Mouse (Mus musculus) embryonic fibroblast, embryonic 13.5 days (primary cell): ENCODE data around the gene Defb36.
A peak's percentile ranks its signal among the peaks of the same experiment; 100 is the strongest.

Source experiments
- CTCF ChIP-seq: IDR thresholded peaks from 2 replicates; pipeline ENCODE4 v1.5.1; 2011; ENCODE audit warnings: mild to moderate bottlenecking, control low read depth, low read length, moderate library complexity, borderline replicate concordance; ENCODE audit not compliant: insufficient read depth
- POLR2A ChIP-seq: IDR thresholded peaks from 2 replicates; pipeline ENCODE4 v1.6.1; 2011; ENCODE audit warnings: low read depth, mild to moderate bottlenecking, control low read depth, low read length, moderate library complexity

- 0 out of 2 replicates have a peak, but pooled peaks have one; percentile 9 for TF ChIP-seq CTCF
- TF ChIP-seq POLR2A, result no peak
Measured at GRCm38 (mm10) chr2:152572114-152572794, 31.9 kb upstream of the Defb36 start, which contains the start of gene Defb21.
